Mouse (Mus musculus): ENCODE data around the gene Olfr137. TPM values are rescaled to one million over a fixed set of nuclear protein-coding genes. Genes with fewer than 3 reads are reported as not detected.

The Olfr137 gene
- total RNA-seq (2023): not detected

DNA sequence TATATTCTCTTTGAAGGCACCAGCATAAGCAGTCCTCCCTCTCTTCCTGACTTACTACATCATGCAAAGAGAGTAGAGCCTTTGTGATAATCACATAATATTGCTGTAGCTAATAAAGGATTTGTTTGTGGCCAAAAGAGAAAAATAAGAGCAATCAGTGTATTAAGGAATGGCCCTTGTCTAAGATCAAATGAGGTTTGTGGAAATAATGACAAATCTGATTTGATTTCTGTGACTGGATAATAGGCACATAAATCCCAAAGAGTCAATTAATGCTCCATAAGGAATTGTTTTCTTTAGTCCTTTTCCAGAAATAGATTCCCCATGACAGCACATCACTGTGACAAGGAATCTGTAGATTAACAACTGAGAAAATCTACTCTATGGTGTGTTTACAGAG lies at the start of gene Olfr137:
Gene Olfr137, minus strand, starts transcription at position 101 of the 400 bp plus-strand sequence.

DNA sequence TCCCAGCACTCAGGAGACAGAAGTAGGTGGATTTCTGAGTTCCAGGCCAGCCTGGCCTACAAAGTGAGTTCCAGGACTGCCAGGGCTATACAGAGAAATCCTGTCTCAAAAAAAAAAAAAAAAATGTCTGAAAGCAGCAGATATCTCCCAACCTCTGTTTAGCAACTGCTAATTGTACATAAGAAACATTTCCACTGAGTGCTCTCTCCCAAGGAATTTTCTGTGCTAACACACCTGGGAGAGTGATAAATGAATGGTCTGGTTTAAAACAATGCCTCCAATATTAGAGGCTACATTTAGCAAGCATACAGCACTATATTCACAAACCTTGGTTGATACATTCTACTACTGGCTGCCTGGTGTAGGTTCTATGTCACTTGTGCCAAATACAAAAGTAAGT lies 22.2 kb upstream of the Olfr137 start, which contains the start of gene Olfr136:
Gene Olfr136, plus strand, starts transcription at position 301 of the 400 bp plus-strand sequence.

DNA sequence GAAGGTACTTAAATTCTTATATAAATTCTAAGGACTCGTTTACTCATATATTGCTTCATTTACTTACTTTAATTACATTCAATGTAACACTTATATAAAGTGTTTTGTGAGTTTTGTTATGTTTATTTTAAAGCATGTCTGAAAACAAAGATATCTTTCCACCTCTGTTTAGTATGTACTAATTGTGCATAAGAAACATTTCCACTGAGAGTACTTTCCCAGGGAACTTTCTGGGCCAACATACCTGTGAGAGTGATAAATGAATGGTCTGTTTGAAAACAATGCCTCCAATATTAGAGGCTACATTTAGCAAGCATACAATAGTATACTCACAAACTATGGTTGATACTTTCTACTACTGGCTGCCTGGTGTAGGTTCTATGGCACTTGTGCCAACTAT lies 46.6 kb downstream of the Olfr137 start, which contains the start of gene Olfr138:
Gene Olfr138, plus strand, starts transcription at position 301 of the 400 bp plus-strand sequence.

Other genes with a start within 250 kb of the Olfr137 start
- not detected for gene Olfr129, start 247.5 kb downstream of the Olfr137 start, total RNA-seq (2023)
- not detected for gene Olfr130, start 243.6 kb downstream of the Olfr137 start, total RNA-seq (2023)
- not detected for gene Olfr131, start 218.9 kb downstream of the Olfr137 start, total RNA-seq (2023)
- not detected for gene Olfr132, start 173.0 kb downstream of the Olfr137 start, total RNA-seq (2023)
- not detected for gene Olfr133, start 162.3 kb downstream of the Olfr137 start, total RNA-seq (2023)
- not detected for gene Olfr134, start 136.2 kb downstream of the Olfr137 start, total RNA-seq (2023)
- not detected for gene Olfr135, start 103.2 kb downstream of the Olfr137 start, total RNA-seq (2023)
- not detected for gene Olfr138, start 46.5 kb downstream of the Olfr137 start, total RNA-seq (2023)
- gene Olfr136, start 22.3 kb upstream of the Olfr137 start, total RNA-seq (2023): not detected
- gene Esp36, start 112.6 kb upstream of the Olfr137 start, total RNA-seq (2023): not detected
- not detected for gene Esp34, start 246.6 kb upstream of the Olfr137 start, total RNA-seq (2023)

Measured in CD8-positive naive resting alpha-beta T cell, adult 57 days (primary cell).